Mouse (Mus musculus): ENCODE measurements around the gene Camk2d. TPM values are rescaled to one million over a fixed set of nuclear protein-coding genes. Genes with fewer than 3 reads are reported as not detected.

Gene Camk2d
- polyA plus RNA-seq, 1 experiment: 43.4 TPM

DNA sequence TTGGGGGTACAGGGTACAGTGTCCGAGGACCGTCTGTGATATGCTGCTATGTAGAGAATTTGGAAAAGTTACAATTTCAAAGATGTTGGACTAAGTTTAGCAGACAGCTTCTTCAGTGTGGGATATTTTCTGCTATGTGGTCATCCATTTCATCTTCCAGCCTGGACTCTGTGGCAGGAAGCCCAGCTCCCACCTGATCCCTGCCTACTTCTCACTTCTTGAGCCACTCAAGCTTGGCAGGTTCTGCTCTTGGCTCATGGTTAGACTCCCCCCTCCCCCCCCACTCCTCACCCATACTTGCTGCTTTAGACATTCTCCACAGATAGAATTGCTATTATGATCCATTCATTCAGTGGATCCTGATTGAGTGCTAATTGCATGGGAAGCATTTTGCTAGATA is 141.0 kb downstream of the Camk2d start:
- 89% methylated on average over 2 of the region's 2 CpGs for WGBS
- no peak overlapping the region for H3K4me3 ChIP-seq (ENCODE audit: extremely low read depth, insufficient read depth, insufficient read length)
- no peaks in the 10 kb centered on the region for H3K27me3 ChIP-seq (ENCODE audit: control insufficient read depth, insufficient read depth, low read length)
- no peak for DNase-seq (ENCODE audit: low read depth in 1 of 2, low spot score in 2 of 2)
- H3K27ac ChIP-seq (ENCODE audit: insufficient read depth, low read length): no peak overlapping the region
- H3K36me3 ChIP-seq (ENCODE audit: control insufficient read depth, insufficient read depth, low read length): no peaks in the 10 kb centered on the region; the same call in 1 of the 2 replicates
- no peak for TF ChIP-seq CTCF (IDR thresholded peaks at IDR 0.05; ENCODE audit: extremely low read depth, insufficient read depth, insufficient read length, insufficient replicate concordance)
- TF ChIP-seq POLR2A (IDR thresholded peaks at IDR 0.05; ENCODE audit: low read depth, low read length): no peak
- H3K4me1 ChIP-seq (ENCODE audit: control insufficient read depth, insufficient read depth, insufficient read length): no peaks in the 10 kb centered on the region; the same call in 1 of the 2 replicates

DNA sequence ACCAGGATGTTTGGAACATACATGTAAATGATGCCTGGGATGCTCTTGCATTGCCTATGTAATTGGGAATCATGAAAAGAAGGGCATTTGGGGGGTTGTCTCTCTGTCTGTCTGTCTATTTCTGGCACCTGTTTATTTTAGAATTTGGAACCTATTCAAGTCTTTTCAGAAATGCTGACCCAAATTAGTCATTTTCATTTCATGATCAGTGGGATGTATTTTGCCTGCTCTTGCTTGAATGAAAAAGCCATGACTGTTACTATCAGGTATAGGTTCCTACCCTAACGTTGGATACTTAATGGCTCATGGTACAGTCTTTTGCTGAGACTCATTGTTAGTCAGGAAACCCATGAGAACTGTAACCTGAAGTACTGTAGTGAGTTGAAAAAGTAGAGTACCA is 144.0 kb downstream of the Camk2d start:
- WGBS: 83% methylated on average over 1 of the region's 1 CpGs
- Histone ChIP-seq H3K4me1 (ENCODE audit: control insufficient read depth, insufficient read depth, insufficient read length) (peaks cover 3% of the 10 kb centered on the region; the same call in 1 of the 2 replicates), H3K36me3 (ENCODE audit: control insufficient read depth, insufficient read depth, low read length) (no peaks in the 10 kb centered on the region; the same call in 1 of the 2 replicates), H3K27me3 (ENCODE audit: control insufficient read depth, insufficient read depth, low read length) (no peaks in the 10 kb centered on the region), H3K27ac (ENCODE audit: insufficient read depth, low read length) (no peak overlapping the region), H3K4me3 (ENCODE audit: extremely low read depth, insufficient read depth, insufficient read length) (no peak overlapping the region)
- DNase-seq (ENCODE audit: low read depth in 1 of 2, low spot score in 2 of 2): no peak
- TF ChIP-seq POLR2A (IDR thresholded peaks at IDR 0.05; ENCODE audit: low read depth, low read length) (no peak), CTCF (IDR thresholded peaks at IDR 0.05; ENCODE audit: extremely low read depth, insufficient read depth, insufficient read length, insufficient replicate concordance) (no peak)

DNA sequence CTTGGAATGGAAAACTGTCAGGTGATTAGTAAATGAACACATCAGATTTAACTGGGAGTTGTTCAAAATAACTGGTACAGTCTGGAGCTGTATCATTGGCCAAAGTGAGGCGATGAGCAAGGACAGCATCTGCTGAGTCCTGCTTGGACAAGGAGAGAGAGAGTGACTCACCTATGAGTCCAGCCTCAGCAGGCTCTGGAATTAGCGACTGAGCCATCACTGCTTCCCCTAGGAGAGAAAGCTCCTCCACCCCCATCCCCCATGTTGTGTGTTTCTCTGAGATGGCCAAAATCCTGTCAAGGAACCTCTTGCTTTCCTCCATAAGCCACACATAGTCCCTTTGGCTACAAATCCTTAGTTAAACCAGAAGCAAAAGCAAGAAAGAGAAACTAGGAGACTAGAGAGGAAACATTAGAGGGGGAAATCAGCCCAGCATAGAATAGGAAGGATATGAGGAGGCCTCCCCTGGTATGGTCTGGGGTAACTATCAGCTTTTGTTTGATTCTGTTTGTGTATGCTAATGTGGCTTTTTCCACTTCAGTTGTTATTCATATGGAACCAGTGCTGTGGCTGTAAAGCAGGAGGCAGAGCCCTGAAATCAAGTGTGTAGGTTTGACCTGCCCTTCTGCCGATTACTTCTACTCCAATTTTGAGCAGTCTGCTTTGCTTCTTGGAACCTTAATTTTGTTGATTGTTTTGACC is 148.5 kb downstream of the Camk2d start:
- Histone ChIP-seq H3K4me1 (ENCODE audit: control insufficient read depth, insufficient read depth, insufficient read length) (peaks cover 10% of the 10 kb centered on the region; the same call in 1 of the 2 replicates), H3K27ac (ENCODE audit: insufficient read depth, low read length) (no peak overlapping the region), H3K36me3 (ENCODE audit: control insufficient read depth, insufficient read depth, low read length) (no peaks in the 10 kb centered on the region), H3K4me3 (ENCODE audit: extremely low read depth, insufficient read depth, insufficient read length) (no peak overlapping the region), H3K27me3 (ENCODE audit: control insufficient read depth, insufficient read depth, low read length) (no peaks in the 10 kb centered on the region)
- DNase-seq (ENCODE audit: low read depth in 1 of 2, low spot score in 2 of 2): no peak
- TF ChIP-seq POLR2A (IDR thresholded peaks at IDR 0.05; ENCODE audit: low read depth, low read length) (no peak), CTCF (IDR thresholded peaks at IDR 0.05; ENCODE audit: extremely low read depth, insufficient read depth, insufficient read length, insufficient replicate concordance) (no peak)
- WGBS: 67% methylated on average over 3 of the region's 3 CpGs

DNA sequence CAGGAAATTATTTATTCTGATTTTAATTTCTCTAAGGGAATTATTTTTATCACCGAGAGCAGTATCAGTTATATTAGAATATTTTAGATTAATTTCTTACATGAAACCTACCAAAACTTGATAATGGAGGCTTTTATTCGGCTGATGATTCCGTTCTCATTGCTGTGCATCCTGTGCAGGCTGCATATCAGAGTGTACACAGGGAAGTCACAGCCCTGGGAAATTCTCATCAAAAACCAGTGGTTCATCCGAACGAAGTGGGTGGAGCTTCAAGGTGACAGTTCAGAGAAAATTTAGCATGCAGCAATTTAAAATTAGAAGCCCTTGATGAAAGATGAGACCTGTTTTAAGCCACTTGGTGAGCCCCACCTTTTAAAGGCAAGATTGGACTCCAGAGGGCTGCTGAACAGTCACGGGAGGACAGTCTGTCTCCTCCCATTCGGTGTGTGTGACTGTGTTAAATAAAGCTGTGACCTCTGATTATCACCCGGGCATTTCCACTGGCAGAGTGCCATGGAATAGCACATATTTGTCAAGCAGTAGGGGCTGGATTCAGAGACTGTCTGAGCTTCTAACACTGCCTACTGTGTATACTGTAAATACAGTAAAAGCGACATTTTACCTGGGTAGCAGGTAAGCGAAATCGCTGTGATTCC is 150.2 kb downstream of the Camk2d start:
- no peak for TF ChIP-seq CTCF (IDR thresholded peaks at IDR 0.05; ENCODE audit: extremely low read depth, insufficient read depth, insufficient read length, insufficient replicate concordance)
- no peak for TF ChIP-seq POLR2A (IDR thresholded peaks at IDR 0.05; ENCODE audit: low read depth, low read length)
- DNase-seq (ENCODE audit: low read depth in 1 of 2, low spot score in 2 of 2): no peak
- WGBS: 69% methylated on average over 11 of the region's 11 CpGs

DNA sequence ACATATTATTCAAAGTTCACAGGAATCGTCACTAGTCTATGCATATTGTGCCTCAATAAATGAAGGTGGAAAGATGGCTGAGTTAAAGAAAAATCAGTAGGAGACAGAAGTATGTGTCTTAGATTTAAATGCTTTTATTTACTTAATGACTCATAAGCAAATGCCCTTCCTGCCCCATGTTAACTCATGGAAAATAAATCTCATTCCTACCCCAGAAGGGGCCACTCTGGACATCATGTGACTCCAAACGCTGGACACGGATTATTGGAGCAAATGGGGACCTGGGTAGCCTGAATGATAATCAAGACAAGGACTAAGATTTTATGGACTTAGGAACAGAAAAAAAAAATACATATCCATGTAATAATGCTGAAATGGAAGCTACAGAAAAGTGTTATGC is 151.5 kb downstream of the Camk2d start:
- peaks cover 27% of the 10 kb centered on the region; the same call in 1 of the 2 replicates for H3K4me1 ChIP-seq (ENCODE audit: control insufficient read depth, insufficient read depth, insufficient read length)
- TF ChIP-seq POLR2A (IDR thresholded peaks at IDR 0.05; ENCODE audit: low read depth, low read length): no peak
- no peak for TF ChIP-seq CTCF (IDR thresholded peaks at IDR 0.05; ENCODE audit: extremely low read depth, insufficient read depth, insufficient read length, insufficient replicate concordance)
- WGBS: 94% methylated on average over 3 of the region's 3 CpGs

More for the DNA sequence above, 150.2 kb downstream of the Camk2d start:
- Histone ChIP-seq H3K27me3 (ENCODE audit: control insufficient read depth, insufficient read depth, low read length) (no peaks in the 10 kb centered on the region), H3K4me3 (ENCODE audit: extremely low read depth, insufficient read depth, insufficient read length) (no peak overlapping the region), H3K27ac (ENCODE audit: insufficient read depth, low read length) (no peak overlapping the region), H3K36me3 (ENCODE audit: control insufficient read depth, insufficient read depth, low read length) (no peaks in the 10 kb centered on the region), H3K4me1 (ENCODE audit: control insufficient read depth, insufficient read depth, insufficient read length) (peaks cover 20% of the 10 kb centered on the region; the same call in 1 of the 2 replicates)

DNA sequence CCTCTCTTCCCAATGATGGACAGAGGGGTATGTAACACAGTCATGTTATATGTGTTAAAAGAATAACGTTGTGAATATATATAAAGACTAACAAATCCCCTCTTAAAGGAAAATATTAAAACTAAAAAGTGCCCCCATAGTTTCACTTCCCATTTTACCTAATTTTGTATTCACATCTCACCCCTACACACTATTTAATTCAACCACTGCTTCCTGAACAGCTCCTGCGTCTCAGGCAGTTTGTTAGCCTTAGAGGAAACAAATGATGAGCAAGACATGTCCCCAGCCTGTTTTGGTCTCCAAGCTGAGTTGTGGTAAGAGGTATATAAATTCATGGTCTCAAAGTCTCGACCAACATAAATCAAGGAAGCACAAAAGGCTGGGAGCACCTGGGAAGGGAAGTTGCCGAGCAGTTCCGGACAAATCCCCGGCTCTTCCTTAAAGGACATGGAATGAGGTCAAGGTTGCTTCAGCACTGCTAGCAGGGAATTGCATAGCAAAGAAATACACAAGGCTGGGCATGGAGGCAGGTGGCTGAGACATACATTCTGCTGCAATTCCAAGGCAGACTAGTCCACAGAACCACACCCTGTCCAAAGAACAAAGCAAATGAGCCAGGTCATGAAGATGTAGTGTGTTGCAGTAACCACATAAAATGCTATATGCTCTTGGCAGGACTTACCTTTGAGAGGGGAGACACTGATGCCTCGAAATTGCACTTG is 155.4 kb downstream of the Camk2d start:
- no peaks in the 10 kb centered on the region for H3K27me3 ChIP-seq (ENCODE audit: control insufficient read depth, insufficient read depth, low read length)
- no peak; the same call in 1 of the 2 replicates for TF ChIP-seq POLR2A (IDR thresholded peaks at IDR 0.05; ENCODE audit: low read depth, low read length)
- TF ChIP-seq CTCF (IDR thresholded peaks at IDR 0.05; ENCODE audit: extremely low read depth, insufficient read depth, insufficient read length, insufficient replicate concordance): no peak
- peaks cover 28% of the 10 kb centered on the region; the same call in 1 of the 2 replicates for H3K4me1 ChIP-seq (ENCODE audit: control insufficient read depth, insufficient read depth, insufficient read length)
- no peaks in the 10 kb centered on the region for H3K36me3 ChIP-seq (ENCODE audit: control insufficient read depth, insufficient read depth, low read length)
- peak in 1 of 2 experiments; percentile 68 for DNase-seq (ENCODE audit: low read depth in 1 of 2, low spot score in 2 of 2)
- WGBS: 12% methylated on average over 7 of the region's 7 CpGs
- peak overlapping the region; percentile 89 for H3K27ac ChIP-seq (ENCODE audit: insufficient read depth, low read length)
- H3K4me3 ChIP-seq (ENCODE audit: extremely low read depth, insufficient read depth, insufficient read length): no peak overlapping the region

More for the DNA sequence above, 151.5 kb downstream of the Camk2d start:
- no peak overlapping the region for H3K4me3 ChIP-seq (ENCODE audit: extremely low read depth, insufficient read depth, insufficient read length)
- H3K27me3 ChIP-seq (ENCODE audit: control insufficient read depth, insufficient read depth, low read length): no peaks in the 10 kb centered on the region
- no peaks in the 10 kb centered on the region for H3K36me3 ChIP-seq (ENCODE audit: control insufficient read depth, insufficient read depth, low read length)
- DNase-seq (ENCODE audit: low read depth in 1 of 2, low spot score in 2 of 2): no peak
- no peak overlapping the region for H3K27ac ChIP-seq (ENCODE audit: insufficient read depth, low read length)

Measured in spleen, adult 2 months (tissue).